Mouse (Mus musculus) lung, postnatal 0 days (tissue): Measurements from ENCODE around the gene Mcoln1.

ENCODE experiments used
- CTCF ChIP-seq: IDR thresholded peaks from 2 replicates; pipeline ENCODE4 v1.5.1; 2016; ENCODE audit warnings: antibody characterized with exemption, mild to moderate bottlenecking
- EP300 ChIP-seq: IDR thresholded peaks from 2 replicates; pipeline ENCODE4 v1.6.1; 2016; ENCODE audit warnings: antibody characterized with exemption, mild to moderate bottlenecking, control low read depth

- no peak for TF ChIP-seq CTCF
- no peak for TF ChIP-seq EP300
These were observed 33.0 kb upstream of the Mcoln1 start, which contains the start of gene Pex11g for GRCm38 (mm10) chr8:3467006-3467885.
